Mouse (Mus musculus): ENCODE data around the gene Plcl1. TPM values are rescaled to one million over a fixed set of nuclear protein-coding genes. Genes with fewer than 3 reads are reported as not detected.

The Plcl1 gene
- 4.6 and 4.8 TPM in 2 replicates for polyA plus RNA-seq (2015; fragmentation: Nextera tagmentation; extraction: Ambion mirVana)

- peak; percentile 99 for ATAC-seq (replicated peaks)
- Histone ChIP-seq H3K27me3 (replicated peaks) (peaks cover 5% of the 10 kb centered on the region; the same call in 1 of the 2 replicates), H3K4me1 (peaks cover 26% of the 10 kb centered on the region), H3K36me3 (replicated peaks) (no peaks in the 10 kb centered on the region), H3K4me3 (peak within 1 kb of the TSS; percentile 89), H3K27ac (peak within 1 kb of the TSS; percentile 83), H3K4me2 (peak within 1 kb of the TSS; percentile 94), H3K9ac (peak within 1 kb of the TSS; percentile 78), H3K9me3 (no peaks in the 10 kb centered on the region)
- 1% methylated on average over 51 of the region's 51 CpGs for WGBS
These were observed at the start of gene Plcl1 for GRCm38 (mm10) chr1:55405272-55406022. TSS of gene Plcl1 (plus strand) at chr1:55405921.

- H3K4me3 ChIP-seq: peak overlapping the region; percentile 48
- ATAC-seq (replicated peaks): peak; percentile 76
- H3K9ac ChIP-seq: no peak overlapping the region
- WGBS: 61% methylated on average over 46 of the region's 49 CpGs
- H3K9me3 ChIP-seq: no peaks in the 10 kb centered on the region
- no peaks in the 10 kb centered on the region for H3K36me3 ChIP-seq (replicated peaks)
- H3K27me3 ChIP-seq (replicated peaks): peaks cover 19% of the 10 kb centered on the region
- H3K4me2 ChIP-seq: peak overlapping the region; percentile 61
- H3K4me1 ChIP-seq: peaks cover 8% of the 10 kb centered on the region; the same call in 1 of the 2 replicates
- H3K27ac ChIP-seq: no peak overlapping the region
These were observed 43.1 kb upstream of the Plcl1 start for GRCm38 (mm10) chr1:55362634-55363033.

DNA sequence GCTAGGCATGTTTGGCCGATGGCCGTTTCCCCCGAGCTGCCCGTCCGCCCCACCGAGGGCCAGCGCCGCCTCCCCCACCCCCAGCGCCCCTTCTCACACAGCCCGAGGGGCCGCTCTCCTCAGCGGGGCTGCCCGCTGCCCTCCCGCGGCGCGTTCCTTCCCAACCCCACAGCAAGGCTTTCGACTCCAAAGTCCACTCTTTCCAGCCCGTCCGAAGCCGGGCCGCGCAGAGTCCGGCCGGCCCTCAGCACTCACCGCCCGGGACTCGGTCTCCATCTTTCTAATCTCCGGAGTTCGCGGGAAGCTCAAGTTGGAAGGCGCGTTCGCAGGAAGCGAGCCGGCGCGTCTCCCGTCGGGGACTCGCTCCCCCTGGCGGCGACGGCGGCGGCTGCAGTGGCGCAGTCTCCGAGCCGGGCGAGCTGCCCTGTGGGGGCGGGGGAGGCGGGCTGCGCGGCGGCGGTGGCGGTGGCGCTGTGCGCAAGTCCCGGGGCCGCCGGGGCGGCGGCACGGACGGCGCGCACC is 42.6 kb upstream of the Plcl1 start, which contains the start of gene Boll:
Boll (minus strand) TSS at position 426 of the 522 bp plus-strand sequence.
- Histone ChIP-seq H3K27ac (no peak within 1 kb of the TSS), H3K4me3 (peak within 1 kb of the TSS; percentile 48), H3K4me2 (peak within 1 kb of the TSS; percentile 61), H3K9ac (no peak within 1 kb of the TSS), H3K9me3 (no peaks in the 10 kb centered on the region), H3K27me3 (replicated peaks) (peaks cover 19% of the 10 kb centered on the region), H3K36me3 (replicated peaks) (no peaks in the 10 kb centered on the region), H3K4me1 (peaks cover 8% of the 10 kb centered on the region; the same call in 1 of the 2 replicates)
- 14% methylated on average over 61 of the region's 68 CpGs for WGBS
- ATAC-seq (replicated peaks): peak; percentile 93

- Histone ChIP-seq H3K4me3 (peak overlapping the region; percentile 48), H3K4me2 (peak overlapping the region; percentile 61), H3K4me1 (peaks cover 8% of the 10 kb centered on the region; the same call in 1 of the 2 replicates), H3K9me3 (no peaks in the 10 kb centered on the region), H3K9ac (no peak overlapping the region), H3K27ac (no peak overlapping the region), H3K27me3 (replicated peaks) (peaks cover 19% of the 10 kb centered on the region), H3K36me3 (replicated peaks) (no peaks in the 10 kb centered on the region)
- peak; percentile 93 for ATAC-seq (replicated peaks)
- 1% methylated on average over 26 of the region's 27 CpGs for WGBS
These were observed 42.1 kb upstream of the Plcl1 start for GRCm38 (mm10) chr1:55363586-55363985.

DNA sequence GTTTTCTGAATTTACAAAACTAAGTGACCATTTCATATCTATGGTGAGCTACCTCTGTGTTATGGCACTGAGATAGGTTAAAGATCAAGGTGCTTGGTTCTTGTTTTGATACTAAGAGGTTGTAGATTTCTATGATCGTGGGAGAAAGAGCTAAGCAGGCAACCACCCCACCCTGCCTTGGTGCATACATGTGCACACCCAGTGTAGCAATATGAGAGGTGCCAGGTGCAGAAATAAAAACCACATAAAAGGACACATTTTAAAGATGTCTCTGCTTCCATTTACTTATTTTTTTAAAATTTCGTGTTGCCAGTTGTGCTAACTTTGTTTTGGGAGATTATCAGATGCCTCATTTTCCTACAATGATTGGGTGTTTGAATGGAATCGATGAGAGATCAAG is 33.1 kb upstream of the Plcl1 start:
- Histone ChIP-seq H3K27me3 (replicated peaks) (no peaks in the 10 kb centered on the region), H3K4me2 (no peak overlapping the region), H3K4me3 (no peak overlapping the region), H3K4me1 (no peaks in the 10 kb centered on the region), H3K36me3 (replicated peaks) (no peaks in the 10 kb centered on the region), H3K9me3 (no peaks in the 10 kb centered on the region), H3K27ac (no peak overlapping the region), H3K9ac (no peak overlapping the region)
- 84% methylated on average over 3 of the region's 3 CpGs for WGBS
- ATAC-seq (replicated peaks): no peak

DNA sequence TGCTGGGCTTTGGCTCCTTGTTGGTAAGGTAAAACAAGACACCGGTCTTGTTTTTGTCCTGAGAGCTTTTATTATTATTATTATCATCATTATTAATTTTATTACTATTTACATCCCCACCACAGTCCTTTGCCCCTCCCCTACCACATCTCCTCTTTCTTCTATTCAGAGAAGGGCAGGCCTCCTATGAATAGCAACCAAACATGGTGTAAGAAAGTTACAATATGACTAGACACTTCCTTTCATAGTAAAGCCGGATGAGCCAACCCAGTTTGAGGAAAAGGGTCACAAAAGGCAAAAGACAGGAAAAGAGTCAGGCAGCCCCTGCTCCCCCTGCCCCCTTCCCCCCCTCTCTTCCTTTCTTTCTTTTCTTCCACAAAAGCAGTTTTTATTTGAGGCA is 25.2 kb upstream of the Plcl1 start:
- H3K4me2 ChIP-seq: no peak overlapping the region
- H3K27me3 ChIP-seq (replicated peaks): no peaks in the 10 kb centered on the region
- no peak overlapping the region for H3K4me3 ChIP-seq
- no peaks in the 10 kb centered on the region for H3K36me3 ChIP-seq (replicated peaks)
- no peaks in the 10 kb centered on the region for H3K9me3 ChIP-seq
- no peak overlapping the region for H3K9ac ChIP-seq
- WGBS: 69% methylated on average over 2 of the region's 2 CpGs
- ATAC-seq (replicated peaks): no peak
- no peak overlapping the region for H3K27ac ChIP-seq
- peaks cover 3% of the 10 kb centered on the region; the same call in 1 of the 2 replicates for H3K4me1 ChIP-seq

GRCm38 (mm10) chr1:55383114-55383773 is 22.5 kb upstream of the Plcl1 start:
- WGBS: 10% methylated on average over 9 of the region's 9 CpGs
- H3K27me3 ChIP-seq (replicated peaks): no peaks in the 10 kb centered on the region
- no peaks in the 10 kb centered on the region for H3K9me3 ChIP-seq
- peaks cover 3% of the 10 kb centered on the region; the same call in 1 of the 2 replicates for H3K4me1 ChIP-seq
- no peak overlapping the region for H3K4me3 ChIP-seq
- no peak overlapping the region for H3K4me2 ChIP-seq
- H3K9ac ChIP-seq: no peak overlapping the region
- ATAC-seq (replicated peaks): peak; percentile 85
- no peaks in the 10 kb centered on the region for H3K36me3 ChIP-seq (replicated peaks)
- no peak overlapping the region for H3K27ac ChIP-seq

- H3K27me3 ChIP-seq (replicated peaks): peaks cover 5% of the 10 kb centered on the region; the same call in 1 of the 2 replicates
- no peak overlapping the region for H3K4me3 ChIP-seq
- WGBS: 29% methylated on average over 5 of the region's 5 CpGs
These were observed 5.8 kb upstream of the Plcl1 start for GRCm38 (mm10) chr1:55399891-55400290.

GRCm38 (mm10) chr1:55404439-55404838 is 1.3 kb upstream of the Plcl1 start:
- no peak overlapping the region for H3K27ac ChIP-seq
- WGBS: under 1% methylated on average over 3 of the region's 3 CpGs
- peak overlapping the region; percentile 94 for H3K4me2 ChIP-seq
- no peaks in the 10 kb centered on the region for H3K36me3 ChIP-seq (replicated peaks)
- H3K27me3 ChIP-seq (replicated peaks): peaks cover 5% of the 10 kb centered on the region; the same call in 1 of the 2 replicates
- H3K4me3 ChIP-seq: peak overlapping the region; percentile 89; the same call in 1 of the 2 replicates
- ATAC-seq (replicated peaks): no peak
- no peak overlapping the region for H3K9ac ChIP-seq
- H3K4me1 ChIP-seq: peaks cover 29% of the 10 kb centered on the region
- H3K9me3 ChIP-seq: no peaks in the 10 kb centered on the region

More at GRCm38 (mm10) chr1:55399891-55400290, 5.8 kb upstream of the Plcl1 start:
- no peaks in the 10 kb centered on the region for H3K9me3 ChIP-seq
- H3K9ac ChIP-seq: no peak overlapping the region
- peaks cover 7% of the 10 kb centered on the region for H3K4me1 ChIP-seq
- no peak overlapping the region for H3K4me2 ChIP-seq
- H3K36me3 ChIP-seq (replicated peaks): no peaks in the 10 kb centered on the region
- ATAC-seq (replicated peaks): no peak; the same call in 1 of the 2 replicates
- H3K27ac ChIP-seq: no peak overlapping the region

DNA sequence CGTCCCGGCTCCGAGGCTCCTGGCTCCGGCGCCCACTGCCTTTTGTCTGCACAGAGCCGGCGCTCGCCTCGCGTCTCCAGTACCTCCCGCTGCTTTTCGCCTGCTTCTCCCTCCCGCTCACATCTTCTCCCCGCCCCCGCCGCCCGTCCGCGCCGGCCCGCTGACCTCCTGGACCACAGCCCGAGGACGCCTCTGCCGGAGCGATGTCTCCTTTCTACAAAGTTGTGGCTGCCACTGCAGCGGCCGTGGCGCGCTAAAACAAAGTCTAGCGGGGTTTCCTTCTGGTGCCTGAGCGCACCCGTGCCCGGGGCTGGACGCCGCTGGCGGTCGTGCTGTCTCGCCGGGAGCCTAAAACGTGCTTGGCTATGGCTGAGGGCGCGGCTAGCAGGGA is 297 bp downstream of the Plcl1 start:
- Histone ChIP-seq H3K27ac (peak overlapping the region; percentile 83), H3K4me3 (peak overlapping the region; percentile 89), H3K4me1 (peaks cover 26% of the 10 kb centered on the region), H3K36me3 (replicated peaks) (no peaks in the 10 kb centered on the region), H3K9me3 (no peaks in the 10 kb centered on the region), H3K4me2 (peak overlapping the region; percentile 94), H3K9ac (peak overlapping the region; percentile 78), H3K27me3 (replicated peaks) (peaks cover 5% of the 10 kb centered on the region; the same call in 1 of the 2 replicates)
- ATAC-seq (replicated peaks): peak; percentile 77
- WGBS: under 1% methylated on average over 42 of the region's 42 CpGs

GRCm38 (mm10) chr1:55406531-55407375 is 1.0 kb downstream of the Plcl1 start:
- peaks cover 5% of the 10 kb centered on the region; the same call in 1 of the 2 replicates for H3K27me3 ChIP-seq (replicated peaks)
- peak; percentile 40 for ATAC-seq (replicated peaks)
- 3% methylated on average over 35 of the region's 35 CpGs for WGBS

More at GRCm38 (mm10) chr1:55406531-55407375, 1.0 kb downstream of the Plcl1 start:
- Histone ChIP-seq H3K4me3 (peak overlapping the region; percentile 89), H3K4me1 (peaks cover 26% of the 10 kb centered on the region), H3K36me3 (replicated peaks) (no peaks in the 10 kb centered on the region), H3K27ac (peak overlapping the region; percentile 83), H3K4me2 (peak overlapping the region; percentile 94), H3K9me3 (no peaks in the 10 kb centered on the region), H3K9ac (peak overlapping the region; percentile 78)

Measured in midbrain, embryonic 15.5 days (tissue).